Mouse (Mus musculus): Measurements from ENCODE around the gene Armt1. TPM values are rescaled to one million over a fixed set of nuclear protein-coding genes. Genes with fewer than 3 reads are reported as not detected.
"Not testable (repeated sequence)": the region's sequence is repeated elsewhere in the genome, so short reads cannot be mapped to it uniquely, and the experiment has no call there.

Gene Armt1
- 10 to 100 TPM; 34.1 to 38.4 (median 35.8) TPM for polyA plus RNA-seq (2017; shearing (Covaris generic))

DNA sequence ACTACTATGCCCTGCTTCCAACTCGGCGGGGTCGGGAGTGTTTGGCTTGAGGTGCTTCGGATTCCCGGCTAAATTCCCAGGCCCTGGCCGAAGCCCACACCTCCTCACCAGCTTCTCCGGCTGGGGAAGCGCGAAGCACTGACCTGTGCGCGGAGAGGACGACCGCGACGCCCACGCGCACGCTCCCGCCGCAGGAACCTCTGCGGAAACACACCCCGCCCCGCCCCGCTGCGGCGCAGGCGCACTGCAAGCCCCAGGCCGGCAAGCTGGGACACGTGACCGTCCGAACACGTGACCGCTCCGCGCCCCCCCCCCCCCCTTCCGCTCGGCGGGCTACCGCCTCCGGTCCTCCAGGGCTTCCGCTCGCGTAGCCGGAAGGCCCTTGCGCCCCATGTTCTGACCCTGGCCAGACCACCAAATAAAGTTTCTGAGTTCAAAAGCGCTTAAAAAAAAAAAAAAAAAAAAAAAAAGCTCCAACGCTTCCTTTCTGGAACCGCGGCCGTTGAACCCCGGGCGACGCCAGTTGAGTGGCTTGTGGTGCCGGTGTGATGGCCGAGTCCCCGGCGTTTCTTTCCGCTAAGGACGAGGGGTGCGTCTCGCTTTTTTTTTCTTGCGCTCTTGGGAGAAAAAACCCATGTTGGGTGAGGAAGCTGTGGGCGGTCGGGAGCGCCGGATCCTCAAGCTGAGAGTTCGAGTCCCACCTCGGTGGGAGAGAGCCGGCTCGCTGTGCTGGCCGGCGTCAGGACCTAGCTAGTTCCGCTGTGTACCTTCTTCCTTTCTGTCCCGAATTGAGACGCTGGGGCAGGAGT, at the start of gene Armt1, which contains the start of gene Rmnd1:
Gene Armt1 (plus strand): TSS at position 345 of the 809 bp plus-strand sequence.
Gene Rmnd1 (minus strand): TSS at position 266 of the 809 bp plus-strand sequence.
- ATAC-seq, result peak; percentile 88

DNA sequence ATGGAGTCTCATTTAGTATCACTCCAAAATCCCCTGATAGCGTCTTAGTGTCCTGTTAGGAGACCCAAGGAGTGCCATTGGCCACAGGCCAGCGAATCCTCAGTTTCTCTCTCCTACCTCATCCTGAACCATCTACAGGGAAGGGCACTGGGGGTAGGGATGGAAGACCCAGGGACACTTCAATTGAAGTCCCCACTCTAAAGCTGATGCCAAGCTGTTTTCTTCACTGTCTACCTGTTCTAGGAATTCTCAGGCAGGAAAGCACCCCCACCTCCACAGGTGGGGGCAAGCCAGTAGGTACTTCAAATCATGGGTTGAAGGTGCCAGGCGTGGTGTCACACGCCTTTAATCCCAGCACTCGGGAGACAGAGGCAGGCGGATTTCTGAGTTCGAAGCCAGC, 48.0 kb upstream of the Armt1 start:
- no peak for ATAC-seq

DNA sequence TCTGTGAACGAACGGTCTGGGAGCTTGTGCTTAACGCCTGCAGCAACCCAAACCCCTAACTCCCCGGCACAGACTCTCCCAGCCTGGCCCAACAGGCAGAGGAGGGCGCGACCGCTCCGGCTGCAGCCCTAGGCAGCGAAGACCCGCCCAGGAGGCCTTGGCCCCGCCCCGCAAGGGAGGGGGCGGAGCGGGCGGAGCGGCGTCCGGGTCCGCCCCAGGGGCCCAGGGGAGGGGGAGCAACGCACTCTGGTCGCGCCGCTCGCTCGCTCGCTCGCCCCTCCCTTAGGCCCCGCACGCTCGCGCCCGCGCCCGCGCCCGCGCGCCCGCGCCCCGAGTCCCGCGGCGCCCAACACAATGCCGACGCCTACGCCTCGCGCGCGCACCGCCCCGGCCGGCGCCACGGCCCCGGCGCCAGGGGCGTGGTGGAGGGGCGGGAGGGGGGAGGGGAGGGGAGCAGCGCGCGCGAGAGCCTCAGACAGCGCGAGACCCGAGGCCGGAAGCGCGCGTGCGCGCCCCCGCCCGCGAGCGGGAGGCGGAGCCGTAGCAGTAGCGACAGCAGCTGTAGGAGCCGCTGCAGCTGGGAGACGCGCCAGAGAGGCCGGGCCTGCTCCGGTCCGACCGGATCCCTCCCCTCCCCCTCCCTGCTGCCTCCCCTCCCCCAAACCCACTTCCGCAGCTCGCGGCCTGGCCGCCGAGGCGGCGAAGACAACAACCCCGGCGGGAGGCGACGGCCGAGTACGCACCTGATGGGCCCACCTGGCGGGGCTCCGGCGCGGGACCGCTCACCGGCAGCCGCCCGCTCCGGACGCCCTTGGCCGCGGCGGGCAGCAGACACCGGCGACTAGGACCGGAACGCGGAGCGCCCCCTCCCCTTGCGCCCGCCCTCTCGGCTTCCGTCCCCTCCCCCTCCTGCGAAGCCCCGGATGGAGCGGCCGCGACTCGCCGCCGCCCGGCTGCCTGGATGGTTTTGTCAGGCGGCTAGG, 45.4 kb upstream of the Armt1 start:
- ATAC-seq, result peak; percentile 79

DNA sequence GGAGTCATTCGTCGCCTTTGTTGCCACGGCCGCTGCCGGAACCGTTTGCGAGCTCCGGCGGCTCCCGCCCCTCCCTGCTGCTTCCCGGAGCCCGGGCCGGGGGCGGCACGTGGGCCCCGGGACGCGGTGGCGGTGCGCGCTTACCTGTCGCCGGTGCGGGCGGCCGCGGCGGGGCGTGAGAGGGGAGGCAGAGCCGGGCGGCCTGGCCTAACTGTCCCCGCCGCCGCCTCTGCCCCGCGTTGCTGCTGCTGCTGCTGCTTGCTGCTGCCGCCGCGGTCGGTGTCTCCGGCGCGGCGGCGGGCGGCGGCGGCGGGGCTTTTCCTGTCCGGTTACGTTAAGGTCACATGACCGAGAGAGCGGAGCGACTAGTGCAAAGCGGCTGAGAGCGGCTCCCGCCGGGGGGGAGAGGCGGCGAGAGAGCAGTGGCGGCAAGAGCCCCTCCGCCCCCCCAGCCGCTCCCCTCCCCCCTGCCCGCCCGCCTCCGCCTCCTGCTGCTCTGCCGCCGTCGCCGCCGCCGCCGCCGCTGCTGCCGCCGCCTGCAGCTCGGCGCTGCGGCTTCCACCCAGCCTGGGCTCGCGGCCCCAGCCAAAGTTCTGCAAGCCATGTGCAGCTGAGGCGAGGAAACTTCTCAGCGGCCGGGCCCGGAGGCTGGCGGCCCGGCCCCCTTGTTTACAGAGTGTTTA, 44.4 kb upstream of the Armt1 start, which contains the start of gene Zbtb2:
Gene Zbtb2 (minus strand): TSS at position 408 of the 683 bp plus-strand sequence.
- ATAC-seq, result peak; percentile 2

DNA sequence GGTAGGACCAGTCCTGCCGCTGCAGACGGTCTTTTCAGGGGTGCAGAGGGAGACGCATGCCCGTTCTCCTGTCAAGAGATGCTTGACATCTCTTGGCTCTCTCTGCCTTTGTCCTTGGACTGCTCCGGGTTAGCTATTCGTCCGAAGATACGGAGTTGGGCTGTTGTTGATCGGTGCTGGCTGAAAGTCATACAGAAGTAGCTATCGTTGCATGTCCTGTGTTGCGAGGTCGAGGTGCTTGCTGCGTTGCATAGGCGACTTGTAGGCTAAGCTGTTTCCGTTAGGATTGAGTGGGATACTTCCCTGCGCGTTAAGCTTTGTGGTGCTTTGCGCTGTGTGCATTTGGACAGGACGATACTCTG, 43.9 kb upstream of the Armt1 start:
- no peak for ATAC-seq

DNA sequence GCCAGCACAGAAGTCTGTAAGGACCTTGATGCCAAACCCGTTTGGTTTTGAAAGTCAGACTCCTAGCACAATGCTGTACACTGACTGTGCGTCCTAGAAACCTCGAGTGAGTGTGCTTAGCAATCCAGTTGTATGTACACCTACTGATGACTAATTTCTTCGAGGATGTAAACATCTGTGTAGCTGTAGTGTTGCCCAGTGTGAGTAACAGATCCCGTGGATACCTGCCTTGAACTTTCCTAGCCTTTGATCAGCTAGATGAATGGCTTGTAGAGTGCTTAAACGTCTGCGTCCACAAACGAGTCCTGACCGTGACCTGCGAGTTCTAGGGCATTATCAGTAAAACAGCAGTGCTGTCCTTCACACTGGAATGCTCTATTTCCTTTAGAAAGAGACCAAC, 43.2 kb upstream of the Armt1 start:
- no peak for ATAC-seq

DNA sequence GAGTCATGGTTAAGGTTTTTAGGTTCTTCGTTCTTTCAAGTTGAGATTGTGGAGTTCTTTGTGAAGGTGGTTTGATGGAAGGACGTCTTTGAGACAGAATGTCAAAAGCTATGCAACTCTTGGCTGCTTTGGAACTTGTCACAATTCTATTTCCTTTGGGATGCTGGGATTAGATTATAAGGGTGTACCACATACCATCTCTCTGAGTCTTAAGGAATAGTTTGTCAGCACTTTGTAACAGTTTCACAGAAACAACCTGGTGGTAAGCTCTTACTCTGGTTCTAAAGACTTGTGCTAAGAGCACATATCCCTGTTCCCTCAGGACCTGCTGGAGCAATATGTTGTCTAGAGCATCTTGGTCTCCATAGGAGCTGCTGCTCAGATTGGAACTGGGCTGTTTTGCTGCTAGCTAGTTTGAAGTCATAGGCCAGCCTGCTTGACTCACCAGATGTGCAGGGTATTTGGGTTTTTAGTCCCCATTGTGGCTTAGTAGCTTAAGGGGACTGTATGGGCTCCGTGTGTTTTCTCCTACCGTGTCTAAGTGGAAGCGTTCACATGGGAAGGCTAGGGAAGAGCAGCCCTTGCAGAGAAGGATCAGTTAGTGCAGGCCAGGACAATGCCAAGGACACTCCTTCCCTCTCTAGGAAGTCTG, 42.7 kb upstream of the Armt1 start:
- no peak for ATAC-seq

DNA sequence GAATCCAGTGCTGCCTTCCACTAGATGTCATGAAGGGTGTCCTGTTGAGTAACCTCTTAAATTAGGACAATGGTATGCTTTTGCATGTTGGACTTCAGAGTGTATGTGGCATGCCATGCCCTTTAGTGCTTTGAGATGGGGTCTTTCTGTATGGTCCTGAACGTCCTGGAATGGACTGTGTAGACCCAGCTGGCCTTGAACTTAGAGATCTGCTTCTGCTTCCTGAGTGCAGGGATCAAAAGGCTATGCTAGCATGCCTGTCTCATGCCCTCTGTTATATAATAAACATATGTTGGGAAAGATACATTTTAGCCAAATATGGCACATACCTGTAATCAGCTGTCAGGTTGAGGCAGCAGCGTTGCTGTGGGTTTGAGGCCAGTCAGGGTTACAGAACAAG, 41.7 kb upstream of the Armt1 start:
- ATAC-seq, result no peak

DNA sequence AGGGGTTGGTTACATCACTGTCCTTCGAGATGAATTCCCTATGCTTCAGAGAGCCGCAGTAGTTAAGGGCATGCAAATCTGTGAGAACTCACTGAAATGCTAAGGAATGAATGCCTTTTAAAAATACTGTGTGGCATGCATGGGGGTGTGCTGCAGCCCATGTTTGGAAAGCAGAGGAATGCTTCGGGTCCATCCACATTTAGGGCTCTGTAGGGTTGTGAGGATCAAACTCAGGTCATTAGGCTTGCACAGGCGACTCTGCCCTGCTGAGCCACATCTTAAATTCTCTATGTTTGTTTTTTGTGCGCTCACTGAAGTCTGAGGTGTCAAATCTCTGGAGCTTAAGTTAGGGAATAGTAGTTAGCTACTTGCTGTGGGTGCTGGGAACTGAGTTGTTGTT, 41.2 kb upstream of the Armt1 start:
- ATAC-seq, result no peak

DNA sequence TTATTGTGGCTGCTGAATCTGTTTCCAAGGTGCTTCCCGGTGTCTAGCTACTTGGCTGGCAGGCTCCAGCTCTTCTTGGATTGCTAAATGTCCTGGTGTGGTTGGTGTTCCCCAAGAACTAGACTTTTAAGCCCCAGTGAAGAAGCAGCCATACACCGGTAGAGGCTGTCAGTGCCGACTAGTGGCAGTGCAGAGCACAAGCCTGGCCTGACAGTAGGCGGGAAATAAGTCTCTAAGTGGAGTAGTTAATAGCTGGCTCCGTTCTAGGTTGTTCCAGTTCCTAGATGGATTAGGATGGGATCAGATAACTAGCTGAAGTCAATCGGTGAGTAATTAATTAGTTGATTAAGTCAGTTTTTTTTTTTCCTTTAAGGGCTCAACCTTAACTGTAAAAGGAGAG, 40.4 kb upstream of the Armt1 start:
- peak; percentile 51 for ATAC-seq

DNA sequence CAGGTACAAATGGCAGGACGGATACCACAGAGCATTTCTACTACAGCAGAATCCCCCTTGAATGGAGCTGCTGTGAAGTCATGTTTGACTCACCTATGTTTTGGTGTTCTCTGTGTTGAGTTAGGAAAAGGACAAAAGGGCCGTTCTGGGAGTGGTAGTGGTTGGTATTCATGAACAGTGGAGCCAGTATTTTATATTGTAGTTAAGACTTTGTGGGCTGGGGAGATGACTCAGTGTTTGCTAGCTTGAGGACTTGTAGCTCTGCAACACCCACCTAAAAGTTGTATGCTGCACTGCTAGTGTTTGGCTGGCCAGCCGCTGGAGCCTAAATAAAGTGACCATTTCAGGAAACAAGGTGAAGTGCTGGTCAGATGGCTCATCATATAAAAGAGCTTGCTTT, 36.9 kb upstream of the Armt1 start:
- no peak for ATAC-seq

DNA sequence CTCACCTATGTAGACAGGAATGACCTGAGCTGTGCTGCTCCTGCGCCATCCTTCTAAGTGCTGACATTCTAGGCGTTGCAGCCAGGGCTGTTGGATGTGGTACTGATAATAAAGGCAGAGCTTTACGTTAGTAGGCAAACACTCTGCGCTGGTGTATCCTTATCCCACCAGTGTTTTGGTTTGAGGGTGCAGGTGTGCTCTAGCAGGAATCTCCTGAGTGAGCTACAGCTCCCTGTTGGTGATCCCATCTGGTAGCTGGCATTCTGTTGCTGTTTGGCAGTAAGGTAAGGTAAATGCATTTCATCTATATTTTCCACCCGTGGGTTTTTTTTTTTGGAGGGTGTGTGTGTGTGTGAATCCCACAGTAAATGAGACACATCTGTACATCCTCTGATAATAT, 34.2 kb upstream of the Armt1 start:
- ATAC-seq, result no peak

DNA sequence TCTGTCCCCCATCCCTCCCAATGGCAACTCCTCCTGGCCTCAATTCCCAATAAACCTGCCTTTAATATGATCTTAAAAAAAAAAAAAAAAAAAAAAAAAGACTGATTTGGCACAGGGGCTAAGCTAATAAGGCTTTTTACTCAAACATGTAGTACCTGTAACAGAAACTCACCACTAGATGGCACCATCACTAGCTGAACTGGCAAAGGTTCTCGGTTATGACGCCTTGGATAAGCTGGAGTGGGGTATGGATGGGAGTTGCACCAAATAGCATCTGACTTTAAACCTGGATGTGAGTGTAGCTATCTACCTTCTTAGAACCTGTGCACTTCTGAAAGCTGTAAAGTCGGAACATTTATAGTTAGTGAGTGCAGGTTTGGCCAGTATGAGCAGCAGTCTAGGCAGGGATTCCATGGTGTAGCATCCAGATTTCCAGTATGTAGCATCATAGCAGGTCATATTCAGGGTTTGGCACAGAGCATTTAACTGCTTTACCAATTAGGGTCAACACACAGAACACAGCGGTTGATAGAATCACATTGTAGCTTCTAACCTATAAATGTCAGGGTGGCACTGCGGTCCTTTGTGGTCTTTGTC, 27.3 kb upstream of the Armt1 start:
- ATAC-seq, result peak; percentile 86

DNA sequence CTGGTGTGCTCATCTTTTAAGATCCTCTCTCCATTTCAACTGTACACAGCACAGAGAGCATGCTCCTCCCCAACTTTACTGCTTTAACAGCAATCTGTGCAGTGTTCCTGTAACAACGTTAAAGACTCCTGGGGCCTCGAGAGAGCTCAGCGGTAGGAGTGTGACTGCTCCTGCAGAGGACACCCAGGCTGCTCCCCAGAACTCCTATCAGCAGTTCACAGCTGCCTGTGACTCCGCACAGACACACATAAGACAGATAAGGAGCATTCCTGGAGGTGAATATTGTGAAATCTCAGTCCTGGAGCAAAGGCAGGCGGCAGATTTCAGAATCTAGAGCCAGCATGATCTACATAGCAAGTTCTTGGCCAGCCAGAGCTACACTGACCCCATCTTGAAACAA, 26.8 kb upstream of the Armt1 start:
- no peak for ATAC-seq

DNA sequence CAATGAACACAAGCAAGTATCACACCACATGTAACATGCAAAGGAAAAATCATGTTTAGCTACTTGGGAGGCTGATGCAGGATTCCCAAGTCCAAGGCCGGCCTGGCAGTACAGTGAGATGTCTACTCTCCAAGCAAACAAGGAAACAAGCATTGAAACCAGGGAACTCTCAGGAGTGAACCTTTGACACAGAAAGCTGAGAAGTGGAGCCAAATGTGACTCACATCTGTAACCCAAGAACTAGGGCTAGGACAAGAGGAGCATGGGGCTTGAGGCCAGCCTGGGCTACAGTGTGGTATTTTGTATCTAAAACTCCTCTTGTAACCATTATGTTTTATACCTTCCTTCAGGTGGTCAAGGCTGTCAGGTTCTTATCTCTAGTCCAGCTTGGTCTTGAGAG, 25.1 kb upstream of the Armt1 start:
- ATAC-seq, result no peak

DNA sequence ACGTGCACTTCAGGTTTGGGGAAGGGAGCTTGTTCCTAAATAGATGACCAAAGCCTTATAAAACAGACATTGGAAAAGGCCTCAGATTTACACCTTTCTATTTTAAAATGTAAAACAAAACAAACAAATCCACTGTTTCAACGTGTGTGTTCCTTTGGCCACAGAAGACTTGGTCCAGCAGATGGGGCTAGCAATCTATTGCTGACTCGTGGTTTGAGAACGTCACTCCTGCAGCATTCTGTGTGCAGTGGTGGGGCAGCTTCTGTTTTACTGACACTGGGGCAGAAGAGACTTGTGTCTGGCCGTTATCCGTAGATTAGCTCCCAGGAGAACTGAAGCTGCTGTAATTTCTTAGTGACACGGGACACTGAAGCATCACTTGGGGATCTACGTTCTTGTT, 7.0 kb upstream of the Armt1 start:
- ATAC-seq, result no peak

DNA sequence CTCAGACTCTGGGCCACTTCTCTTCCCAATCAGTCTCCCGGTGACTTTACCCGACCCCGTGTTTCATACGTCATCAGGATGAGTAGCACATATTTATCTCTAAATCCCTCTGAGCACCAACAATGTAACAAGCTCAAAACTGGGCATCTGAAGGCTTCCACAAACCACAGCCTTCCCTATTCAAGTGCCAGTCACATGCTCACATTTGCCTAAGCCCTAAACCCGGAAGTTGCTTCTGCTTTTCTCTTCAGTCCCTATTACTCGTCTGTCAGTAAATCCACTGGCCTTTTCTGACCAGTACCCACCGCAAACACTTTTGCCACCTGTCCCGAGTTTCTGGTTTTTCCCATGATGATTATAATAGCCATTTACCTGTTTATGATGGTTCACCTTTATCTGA, 1.9 kb upstream of the Armt1 start:
- ATAC-seq, result no peak

DNA sequence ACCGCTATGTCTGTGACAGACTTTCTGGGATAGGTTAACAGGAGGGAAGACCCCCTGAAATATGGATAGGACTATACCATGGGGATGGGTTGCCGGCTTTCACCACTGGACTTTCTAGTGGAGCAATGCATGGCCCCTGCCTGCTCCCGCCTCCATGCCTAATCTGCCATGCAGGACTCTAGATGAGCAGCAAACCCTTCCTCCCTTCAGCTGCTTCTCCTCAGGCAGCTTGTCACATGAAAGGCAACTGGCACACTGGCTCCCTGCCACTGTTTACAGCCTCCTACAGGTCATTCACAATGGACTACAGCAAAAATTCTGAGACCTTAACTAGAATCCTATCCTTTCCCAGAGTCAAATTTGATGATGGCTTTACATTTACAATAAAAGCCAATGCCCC, 1.4 kb upstream of the Armt1 start:
- ATAC-seq, result no peak

DNA sequence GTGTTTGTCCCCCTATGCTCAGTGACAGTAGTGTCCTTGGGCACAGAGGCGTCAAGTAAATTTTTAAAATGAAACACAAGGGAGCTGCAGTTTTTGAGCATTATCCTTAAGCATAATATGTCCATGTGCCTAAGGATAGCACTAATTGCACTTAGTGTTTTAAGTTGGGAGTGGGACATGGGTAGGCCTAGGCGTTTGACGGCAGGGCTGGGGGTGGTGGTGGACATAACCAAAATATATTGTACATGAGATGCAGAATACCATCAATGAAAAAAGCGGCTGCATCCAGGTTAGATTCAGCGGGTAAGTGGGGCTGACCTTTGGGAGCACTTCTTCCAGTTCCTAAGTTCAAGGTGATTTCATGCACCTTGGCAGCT, 533 bp upstream of the Armt1 start:
- ATAC-seq, result no peak

DNA sequence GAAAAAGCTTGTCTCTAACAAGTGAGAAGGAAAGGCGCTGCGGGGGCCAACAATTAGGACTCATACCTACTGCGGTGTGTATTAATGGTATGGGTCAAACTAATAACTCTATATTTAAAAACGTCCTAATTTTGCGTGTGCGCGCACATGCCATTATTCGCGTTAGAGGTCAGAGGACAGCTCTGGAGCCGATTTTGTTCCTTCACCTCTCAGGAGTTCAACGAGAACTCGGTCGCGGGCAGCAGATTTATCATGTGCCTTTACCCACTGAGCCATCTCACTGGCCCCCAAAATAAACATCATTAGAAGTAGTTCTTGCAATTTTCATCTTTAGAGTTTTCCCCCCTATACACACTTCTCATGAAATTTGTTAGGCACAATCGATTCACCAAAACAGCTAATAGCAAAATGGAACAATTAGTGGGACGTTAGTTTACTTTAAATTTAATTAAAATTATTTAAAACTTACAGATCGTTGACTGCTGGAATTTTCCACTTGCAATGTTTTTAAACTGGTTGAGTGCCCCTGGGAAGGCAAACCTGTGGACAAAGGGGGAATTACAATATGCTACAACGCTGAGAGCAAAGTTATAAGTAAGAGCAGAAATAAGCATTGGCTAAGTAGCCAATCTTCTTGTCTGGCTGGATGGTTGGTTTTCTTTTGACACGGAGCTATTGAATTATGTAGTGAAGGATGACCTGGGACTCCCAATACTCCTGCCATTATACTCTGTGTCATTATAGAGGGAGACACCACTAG, 909 bp downstream of the Armt1 start:
- no peak for ATAC-seq

DNA sequence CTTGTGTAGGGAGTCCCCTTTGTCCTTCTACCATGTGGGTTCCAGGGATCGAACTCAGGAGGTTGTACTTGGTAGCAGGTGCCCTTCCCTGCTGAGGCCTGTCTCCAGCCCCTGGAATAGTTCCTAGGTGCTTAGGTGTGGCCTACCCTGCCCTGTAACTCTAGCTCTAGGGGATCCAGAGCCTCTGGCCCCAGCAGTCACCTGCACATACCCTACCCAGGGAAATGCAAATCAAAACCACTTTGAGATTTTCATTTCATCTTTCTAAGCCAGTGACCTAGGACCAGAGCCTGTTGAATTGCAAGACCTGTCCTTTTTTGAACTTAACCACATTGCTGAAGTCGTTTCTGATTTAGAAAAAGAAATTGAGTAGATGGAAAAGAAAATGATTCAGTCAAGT, 1.6 kb downstream of the Armt1 start:
- ATAC-seq, result not testable (repeated sequence)

Measured in inflammation-experienced regulatory T-cells, adult 6 months (primary cell).